Mouse (Mus musculus): ENCODE measurements around the gene Htr2b.

DNA sequence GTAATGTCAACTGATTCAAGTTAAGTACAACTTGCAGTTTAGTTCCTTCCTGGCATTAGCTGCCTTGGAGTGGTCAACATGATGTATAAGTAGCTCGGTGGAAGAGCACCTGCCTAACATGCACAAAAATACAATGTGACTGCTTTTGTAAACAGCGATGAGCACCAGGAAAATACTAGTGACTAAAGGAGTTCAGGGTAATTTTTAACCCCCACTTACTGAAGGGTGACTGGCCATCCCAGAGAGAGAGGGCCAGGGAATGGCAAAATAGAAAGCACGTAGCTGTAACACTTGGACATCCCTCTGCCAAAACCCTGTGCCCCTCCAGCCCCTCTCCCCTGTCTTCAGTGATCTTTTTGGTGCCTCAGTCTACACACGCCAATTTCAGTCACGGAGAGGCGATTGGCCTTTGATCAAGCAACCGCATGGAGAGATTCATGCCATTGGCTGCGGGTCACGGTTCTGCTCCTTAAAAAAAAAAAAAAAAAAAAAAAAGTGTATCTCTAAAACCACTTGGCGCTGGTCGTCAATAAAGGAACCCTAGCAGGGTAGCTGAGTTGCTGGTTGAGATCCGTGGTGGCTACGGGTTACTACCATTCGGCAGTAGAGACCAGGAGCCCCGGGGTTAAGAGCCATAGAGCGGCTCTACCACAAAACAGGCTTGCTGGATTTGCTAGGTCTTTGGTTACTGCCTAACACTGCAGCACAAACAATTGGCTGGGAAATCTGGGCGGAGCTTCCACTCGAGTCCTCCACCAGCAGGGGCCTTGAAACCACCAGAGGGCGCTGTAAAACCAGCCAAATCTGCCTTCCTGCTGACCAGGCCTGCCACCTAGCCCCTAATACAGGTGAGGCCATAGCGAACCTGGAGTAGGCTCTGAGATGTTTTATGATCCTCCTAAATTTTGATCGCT lies 52.7 kb downstream of the Htr2b start:
- TF ChIP-seq POLR2A (IDR thresholded peaks at IDR 0.05; ENCODE audit: borderline replicate concordance, control insufficient read depth, low read depth, low read length) (no peak), CTCF (IDR thresholded peaks at IDR 0.05; ENCODE audit: control insufficient read depth, insufficient read depth, low read length) (peak; percentile 88)

Data from bone marrow, adult 2 months (tissue).